Mouse (Mus musculus): ENCODE data around the gene 1700009N14Rik.

The 1700009N14Rik gene

DNA sequence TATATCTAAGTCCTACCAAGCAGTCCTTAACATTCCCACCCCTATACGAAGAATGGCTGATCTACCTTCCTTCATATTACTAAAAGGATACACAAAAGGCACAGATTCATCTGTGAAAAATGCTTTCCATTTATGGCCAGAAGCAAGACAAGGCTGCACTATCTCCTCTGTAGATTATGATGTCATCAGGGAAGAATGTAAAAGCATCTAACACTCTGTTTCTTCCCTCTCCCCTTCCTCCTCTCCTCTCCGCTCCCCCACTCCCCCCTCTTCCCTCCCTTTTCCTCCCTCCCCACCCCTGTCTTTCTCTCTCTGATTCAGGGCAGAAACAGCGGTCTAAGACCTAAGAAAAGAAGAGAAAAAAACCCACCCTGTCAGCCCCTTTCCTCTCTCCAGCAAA, at the start of gene 1700009N14Rik:
Gene 1700009N14Rik, plus strand, starts transcription at position 227 of the 400 bp plus-strand sequence.
- DNase-seq, result no peak

- no peak for DNase-seq
Observed at GRCm38 (mm10) chr4:39437870-39438367, 12.2 kb upstream of the 1700009N14Rik start.

GRCm38 (mm10) chr4:39474291-39474690, 24.2 kb downstream of the 1700009N14Rik start:
- DNase-seq, result no peak

GRCm38 (mm10) chr4:39486393-39486792, 36.3 kb downstream of the 1700009N14Rik start:
- DNase-seq, result no peak

DNA sequence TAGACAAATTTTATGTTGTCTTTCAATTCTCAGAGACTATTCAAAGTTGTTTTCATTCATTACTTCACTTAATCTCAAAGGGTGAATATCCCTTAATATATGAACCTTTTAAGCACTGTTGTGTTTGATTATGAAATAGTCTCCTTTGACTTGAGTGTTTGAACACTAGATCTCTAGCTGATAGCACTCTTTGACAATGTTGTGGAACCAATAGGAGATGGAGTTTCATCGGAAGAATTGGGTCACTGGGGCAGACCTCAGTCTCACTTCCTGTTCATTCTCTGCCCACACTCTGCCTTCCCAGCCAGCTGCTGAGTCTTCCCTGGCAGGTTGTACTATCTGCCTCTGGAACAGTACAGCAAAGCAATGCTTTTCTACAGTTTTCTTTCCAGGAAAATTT, 43.5 kb downstream of the 1700009N14Rik start:
- DNase-seq, result no peak

DNA sequence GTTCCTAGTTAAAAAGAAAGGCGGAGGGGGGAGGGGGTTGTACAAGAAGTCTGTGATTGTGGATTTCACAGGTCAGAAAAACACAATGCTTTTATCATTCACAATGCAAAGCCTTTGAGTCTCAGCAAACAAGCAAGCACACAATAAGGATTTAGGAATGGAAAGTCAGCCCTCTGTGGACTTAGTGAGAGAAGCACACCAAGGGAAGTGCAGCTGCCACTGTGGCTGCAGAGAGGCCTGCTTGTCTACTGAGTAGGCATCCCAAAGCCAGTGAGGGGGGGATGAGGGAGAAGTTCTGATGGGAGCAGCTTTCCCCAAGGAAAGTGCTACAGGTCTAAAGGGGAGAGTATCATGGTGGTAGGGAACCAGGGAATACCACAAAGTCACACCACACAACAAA, 45.8 kb downstream of the 1700009N14Rik start:
- no peak for DNase-seq
